Mouse (Mus musculus): ENCODE data around the gene Lrrc40.

Gene Lrrc40

DNA sequence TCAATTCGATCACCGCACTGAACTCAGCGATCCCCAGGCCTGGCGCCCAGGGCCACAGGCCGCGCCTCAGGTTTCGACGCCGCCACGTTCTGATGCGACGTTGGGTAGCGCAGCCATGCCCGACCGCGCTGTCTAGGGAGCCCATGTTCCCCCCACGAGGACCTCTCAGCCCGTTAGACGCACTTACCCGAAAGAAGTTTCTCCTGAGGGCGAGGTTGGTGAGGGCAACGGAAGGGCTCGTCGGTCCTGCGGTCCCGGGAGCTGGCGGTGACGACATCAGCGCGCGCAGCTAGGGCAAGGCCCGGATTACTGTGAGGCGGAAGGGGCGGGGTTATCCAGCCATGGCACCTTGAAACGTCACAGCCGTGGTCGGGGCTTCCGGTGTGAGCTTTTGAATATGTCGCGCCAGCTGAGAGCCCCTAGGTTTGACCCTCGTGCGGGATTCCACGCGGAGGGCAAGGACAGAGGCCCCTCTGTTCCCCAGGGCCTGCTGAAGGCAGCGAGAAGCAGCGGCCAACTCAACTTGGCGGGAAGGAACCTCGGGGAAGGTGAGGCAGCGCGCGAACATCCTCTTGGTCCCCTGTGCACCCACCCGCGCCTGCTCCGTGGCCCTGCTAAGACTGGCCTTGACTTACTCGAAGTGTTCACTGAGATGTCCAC, at the start of gene Lrrc40, which contains the start of gene Srsf11:
Gene Lrrc40, plus strand, starts transcription at position 334 of the 660 bp plus-strand sequence.
Gene Srsf11, minus strand, starts transcription at position 311 of the 660 bp plus-strand sequence.
- peak; percentile 85 for DNase-seq (ENCODE audit: low read depth, low spot score)

DNA sequence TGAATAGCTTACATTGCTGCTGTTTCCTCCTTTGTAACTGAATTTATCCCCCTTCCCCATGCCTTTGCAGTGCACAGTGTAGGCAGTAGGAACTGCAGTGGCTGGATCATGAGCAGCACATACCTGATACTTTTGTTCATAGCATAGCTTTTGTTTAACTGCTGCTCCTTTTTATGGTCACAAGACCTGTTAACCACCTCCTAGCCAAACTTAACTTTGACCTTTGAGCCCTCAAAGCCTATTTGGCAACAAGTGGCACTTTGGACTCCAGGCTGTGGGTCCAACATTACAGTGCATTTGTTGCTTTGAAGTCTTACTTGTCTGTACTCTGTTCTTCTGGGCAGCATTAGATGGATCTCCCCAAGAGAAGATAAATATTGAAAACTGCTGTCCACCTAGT, 43.1 kb upstream of the Lrrc40 start:
- DNase-seq (ENCODE audit: low read depth, low spot score): no peak

GRCm38 (mm10) chr3:157995726-157996125, 40.7 kb upstream of the Lrrc40 start:
- DNase-seq (ENCODE audit: low read depth, low spot score): no peak

DNA sequence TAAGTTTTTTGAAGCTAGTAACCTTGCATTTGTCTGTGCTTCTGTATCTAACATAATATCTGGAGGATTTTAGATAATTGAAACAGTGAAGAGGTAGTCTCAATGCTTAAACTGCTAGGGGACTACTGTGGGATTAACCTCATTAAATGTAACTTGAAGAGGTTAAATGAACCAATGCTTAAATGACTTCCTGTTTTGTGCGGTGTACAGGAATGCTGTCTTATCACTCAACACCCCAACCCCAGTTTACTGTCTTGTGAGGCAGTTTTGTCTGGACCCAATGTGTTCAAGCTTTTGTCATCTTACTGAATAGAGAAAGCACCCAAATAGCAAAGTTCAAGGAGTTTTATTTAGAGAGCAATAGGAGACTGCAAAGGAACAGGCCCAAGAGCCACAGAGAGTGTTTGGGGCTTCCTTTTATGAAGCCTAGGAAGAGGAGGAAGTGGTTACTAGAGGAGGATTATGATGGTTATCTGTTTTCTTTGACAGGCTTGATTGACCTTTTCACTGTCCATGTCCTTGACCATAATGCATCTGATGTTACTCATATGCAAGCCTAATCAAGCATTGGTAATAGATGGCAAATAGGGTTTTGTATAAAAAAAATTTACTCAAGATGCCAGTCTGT, 37.6 kb upstream of the Lrrc40 start:
- DNase-seq (ENCODE audit: low read depth, low spot score): no peak

DNA sequence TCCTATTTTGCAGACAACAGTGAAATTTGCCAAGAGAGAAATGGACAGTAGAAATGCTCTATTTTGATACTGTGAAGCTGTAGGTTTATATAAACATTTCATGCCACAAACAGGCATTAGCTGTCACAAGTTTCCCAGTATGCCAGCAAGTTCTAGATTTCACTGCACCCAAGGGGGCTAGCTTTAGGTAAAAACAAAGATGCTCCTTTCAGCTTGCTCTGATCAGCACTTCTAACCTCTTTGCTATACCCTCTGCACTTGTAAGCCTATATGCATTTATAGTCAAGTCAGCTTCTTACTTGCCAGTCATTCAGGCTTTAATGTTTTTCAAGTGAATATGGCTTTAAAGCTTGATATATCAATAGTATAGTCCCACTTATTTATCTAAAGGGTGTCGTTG, 27.8 kb upstream of the Lrrc40 start:
- DNase-seq (ENCODE audit: low read depth, low spot score): no peak

GRCm38 (mm10) chr3:158009762-158010320, 26.6 kb upstream of the Lrrc40 start:
- no peak for DNase-seq (ENCODE audit: low read depth, low spot score)

- DNase-seq (ENCODE audit: low read depth, low spot score): peak; percentile 80
These were observed 5.0 kb upstream of the Lrrc40 start for GRCm38 (mm10) chr3:158031371-158031925.

- DNase-seq (ENCODE audit: low read depth, low spot score): no peak
These were observed 4.4 kb upstream of the Lrrc40 start for GRCm38 (mm10) chr3:158032106-158032505.

GRCm38 (mm10) chr3:158035866-158036265, 596 bp upstream of the Lrrc40 start:
- DNase-seq (ENCODE audit: low read depth, low spot score): no peak

DNA sequence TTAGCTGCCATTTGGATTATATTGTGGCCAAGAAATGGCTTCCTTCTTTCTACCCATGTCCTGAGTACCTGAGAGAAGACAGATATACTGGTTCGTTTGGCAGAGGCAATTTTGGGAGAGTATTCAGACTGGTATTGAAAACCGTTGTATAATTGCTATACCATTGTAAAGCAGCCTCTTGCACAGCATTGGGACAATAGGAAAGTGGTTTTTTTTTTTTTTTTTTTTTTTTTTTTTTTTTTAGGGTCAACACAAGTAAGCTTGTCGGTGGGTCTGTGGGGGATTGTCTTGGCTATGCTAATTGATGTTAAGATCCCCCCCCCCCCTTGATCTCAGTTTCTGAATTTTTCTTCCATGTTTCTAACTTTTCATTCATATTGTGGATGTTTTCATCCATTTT, 1.6 kb downstream of the Lrrc40 start:
- DNase-seq (ENCODE audit: low read depth, low spot score): no peak

- no peak for DNase-seq (ENCODE audit: low read depth, low spot score)
These were observed 4.3 kb downstream of the Lrrc40 start for GRCm38 (mm10) chr3:158040755-158041154.

- no peak for DNase-seq (ENCODE audit: low read depth, low spot score)
These were observed 13.0 kb downstream of the Lrrc40 start for GRCm38 (mm10) chr3:158049508-158049907.

- no peak for DNase-seq (ENCODE audit: low read depth, low spot score)
These were observed 24.3 kb downstream of the Lrrc40 start for GRCm38 (mm10) chr3:158060621-158061291.

GRCm38 (mm10) chr3:158061811-158062523, 25.5 kb downstream of the Lrrc40 start:
- no peak for DNase-seq (ENCODE audit: low read depth, low spot score)

GRCm38 (mm10) chr3:158065256-158065655, 28.8 kb downstream of the Lrrc40 start:
- no peak for DNase-seq (ENCODE audit: low read depth, low spot score)

DNA sequence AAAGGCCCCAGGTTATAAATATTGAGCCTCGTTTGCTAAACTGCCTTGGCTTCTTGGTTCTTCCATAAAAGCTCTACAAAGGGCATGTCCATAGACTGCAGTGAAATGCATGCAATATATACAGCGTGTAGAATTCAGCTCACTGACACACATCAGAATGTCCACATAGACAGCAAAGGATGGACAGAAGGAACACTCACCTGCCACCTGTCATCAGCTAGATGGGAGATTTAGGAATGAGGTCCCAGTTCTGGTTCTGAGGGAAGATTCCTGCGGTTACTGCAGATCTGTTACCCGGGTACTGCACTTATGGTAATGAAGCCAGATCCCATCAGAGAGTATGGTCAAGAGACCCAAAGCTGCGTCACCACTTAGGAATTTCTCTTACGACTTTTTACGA, 31.5 kb downstream of the Lrrc40 start:
- DNase-seq (ENCODE audit: low read depth, low spot score): no peak

GRCm38 (mm10) chr3:158068613-158069263, 32.3 kb downstream of the Lrrc40 start:
- DNase-seq (ENCODE audit: low read depth, low spot score): no peak

GRCm38 (mm10) chr3:158075004-158075403, 38.5 kb downstream of the Lrrc40 start:
- DNase-seq (ENCODE audit: low read depth, low spot score): no peak

DNA sequence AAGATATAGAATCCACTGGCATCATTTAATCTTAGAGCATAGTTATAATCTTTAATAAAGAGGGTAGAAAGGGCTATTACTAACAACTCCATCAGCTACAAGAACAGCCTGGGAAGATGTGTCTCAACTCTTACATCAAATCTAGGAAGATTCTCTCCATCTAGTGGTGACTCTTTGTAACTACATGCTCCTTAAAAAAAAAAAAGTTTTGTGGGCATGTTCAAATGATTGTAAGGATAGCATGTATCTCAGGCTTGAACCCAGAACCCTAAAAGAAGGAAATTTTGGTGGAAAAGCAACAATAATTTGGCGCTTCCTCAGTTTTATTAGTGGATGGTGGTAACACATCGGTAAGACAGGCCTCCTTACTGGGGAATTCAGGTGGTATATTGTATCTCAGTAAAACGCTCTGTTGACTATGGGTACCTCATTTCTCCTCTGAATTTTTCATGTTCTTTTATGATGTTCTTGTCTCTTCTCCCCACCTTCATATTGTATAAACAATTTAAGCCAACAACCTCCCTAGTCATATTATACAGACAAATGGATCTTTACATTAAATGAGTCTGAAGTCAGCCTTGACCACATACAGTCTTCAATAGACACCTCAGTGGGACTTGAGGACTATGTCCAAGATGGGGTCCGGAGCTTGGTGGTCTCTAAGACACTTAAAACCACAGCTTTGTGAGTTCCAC, 40.4 kb downstream of the Lrrc40 start:
- no peak for DNase-seq (ENCODE audit: low read depth, low spot score)

DNA sequence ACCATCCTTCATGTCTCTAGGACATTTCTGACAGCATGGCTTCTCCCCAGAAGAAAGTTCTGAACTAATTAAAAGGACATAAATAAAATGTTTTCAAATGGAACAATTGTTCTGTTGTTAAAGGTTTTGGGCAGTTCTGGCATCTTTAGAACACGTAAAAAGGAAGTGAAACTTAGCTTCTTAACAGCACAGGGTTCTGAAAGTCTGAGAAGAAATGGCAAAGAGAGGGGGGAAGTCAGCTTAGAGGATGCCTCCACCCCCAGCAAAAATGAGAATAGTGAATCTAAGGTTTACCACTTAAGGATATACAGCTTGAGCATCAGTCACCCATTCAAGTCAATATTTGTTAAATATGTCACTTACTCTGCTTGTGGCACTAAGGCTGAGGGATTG, 40.9 kb downstream of the Lrrc40 start:
- DNase-seq (ENCODE audit: low read depth, low spot score): no peak

Data from WW6 (cell line).